ENCODE assay signal across 8 mouse cellular contexts in genomic region chr4:147940111-147940510, GRCm38 (mm10). TPM values are rescaled to one million over a fixed set of nuclear protein-coding genes. Genes with fewer than 3 reads are reported as not detected.
DNase-seq lines count a peak whose midpoint lies in the region; ATAC-seq and TF ChIP-seq lines count a peak whose summit lies in the region.

No protein-coding gene starts in this region.

- no peak for TF ChIP-seq POLR2A in testis, adult 2 months (IDR thresholded peaks at IDR 0.05; ENCODE audit: control insufficient read depth, low read depth, low read length)

- no peak overlapping the region for H3K4me2 ChIP-seq in limb, embryonic 11.5 days (ENCODE audit: low read depth, severe bottlenecking)
- peak overlapping the region; percentile 29 for H3K4me2 ChIP-seq in stomach, embryonic 14.5 days (replicated peaks; ENCODE audit: low read depth, low read length)

- ATAC-seq in limb, embryonic 11.5 days (ENCODE audit: insufficient number of reproducible peaks, low FRiP score, low TSS enrichment, low read depth) = no peak
- ATAC-seq in stomach, embryonic 14.5 days (ENCODE audit: insufficient number of reproducible peaks, insufficient read depth, low FRiP score, low read depth) = peak; percentile 1; the same call in 1 of the 2 replicates

- intact Hi-C loops in gastrocnemius, adult 2 months (cut with DNase I) = no loop called here

- H3K9me3 ChIP-seq in limb, embryonic 11.5 days (ENCODE audit: control insufficient read depth, low read length) = no peaks in the 10 kb centered on the region
- no peaks in the 10 kb centered on the region for H3K9me3 ChIP-seq in stomach, embryonic 14.5 days (ENCODE audit: control insufficient read depth, low read depth, low read length)

- H3K4me1 ChIP-seq in testis, adult 2 months (ENCODE audit: control insufficient read depth, insufficient read depth, low read length) = peaks cover 13% of the 10 kb centered on the region
- peaks cover 17% of the 10 kb centered on the region for H3K4me1 ChIP-seq in limb, embryonic 11.5 days (ENCODE audit: control insufficient read depth, insufficient read depth, low read length)
- H3K4me1 ChIP-seq in stomach, embryonic 14.5 days (ENCODE audit: control insufficient read depth, insufficient read depth, low read length) = peaks cover 26% of the 10 kb centered on the region

- no peak for TF ChIP-seq CTCF in gastrocnemius, adult 2 months (IDR thresholded peaks at IDR 0.05)
- no peak for TF ChIP-seq CTCF in testis, adult 2 months (IDR thresholded peaks at IDR 0.05; ENCODE audit: control insufficient read depth, insufficient read depth, insufficient replicate concordance, low read depth, low read length)

- WGBS in limb, embryonic 11.5 days = 68% methylated on average over 9 of the region's 9 CpGs
- 49% methylated on average over 9 of the region's 9 CpGs for WGBS in stomach, embryonic 14.5 days

- H3K36me3 ChIP-seq in testis, adult 2 months (ENCODE audit: control insufficient read depth, insufficient read depth, low read length) = peaks cover 2% of the 10 kb centered on the region
- peaks cover 16% of the 10 kb centered on the region for H3K36me3 ChIP-seq in limb, embryonic 11.5 days (ENCODE audit: control insufficient read depth, insufficient read depth, low read length)
- peaks cover 14% of the 10 kb centered on the region for H3K36me3 ChIP-seq in stomach, embryonic 14.5 days (ENCODE audit: control insufficient read depth, insufficient read depth, low read length)

- peak overlapping the region; percentile 92 for H3K4me3 ChIP-seq in gastrocnemius, adult 2 months
- no peak overlapping the region for H3K4me3 ChIP-seq in testis, adult 2 months (ENCODE audit: control insufficient read depth, low read depth, low read length)
- no peak overlapping the region for H3K4me3 ChIP-seq in limb, embryonic 11.5 days (ENCODE audit: low read depth, low read length)
- no peak overlapping the region for H3K4me3 ChIP-seq in stomach, embryonic 14.5 days (ENCODE audit: low read depth, low read length)

- H3K27me3 ChIP-seq in testis, adult 2 months (ENCODE audit: control insufficient read depth, insufficient read depth, low read length) = no peaks in the 10 kb centered on the region
- no peaks in the 10 kb centered on the region for H3K27me3 ChIP-seq in limb, embryonic 11.5 days (ENCODE audit: control insufficient read depth, insufficient read depth, low read length)
- no peaks in the 10 kb centered on the region for H3K27me3 ChIP-seq in stomach, embryonic 14.5 days (ENCODE audit: control insufficient read depth, insufficient read depth, low read length)

- no peak overlapping the region for H3K9ac ChIP-seq in limb, embryonic 11.5 days (ENCODE audit: low read length)
- H3K9ac ChIP-seq in stomach, embryonic 14.5 days (replicated peaks; ENCODE audit: low read depth, low read length) = no peak overlapping the region

- peak overlapping the region; percentile 98 for H3K27ac ChIP-seq in gastrocnemius, adult 2 months
- peak overlapping the region; percentile 65 for H3K27ac ChIP-seq in testis, adult 2 months (ENCODE audit: control insufficient read depth, insufficient read depth, low read depth, low read length)
- H3K27ac ChIP-seq in limb, embryonic 11.5 days (replicated peaks; ENCODE audit: low read depth, low read length) = peak overlapping the region; percentile 22; the same call in 1 of the 2 replicates
- peak overlapping the region; percentile 76 for H3K27ac ChIP-seq in stomach, embryonic 14.5 days (ENCODE audit: low read length)

- no peak for DNase-seq in gastrocnemius, adult 2 months
- no peak for DNase-seq in gastrocnemius, postnatal 4 days (ENCODE audit: low spot score in 2 of 2)
- DNase-seq in testis, postnatal 14 days (ENCODE audit: low spot score) = no peak
- no peak for DNase-seq in limb, embryonic 11.5 days (ENCODE audit: low spot score)
- no peak for DNase-seq in urinary bladder, adult 18-20 months (ENCODE audit: low spot score in 2 of 2)
- no peak for DNase-seq in right cerebral cortex, postnatal 36 days (ENCODE audit: low spot score in 2 of 2)

RNA-seq across cellular contexts. Expression of gene 2510039O18Rik, which starts 0.6 kb away (rescaled TPM):
- 10 to 100 TPM; 17.0 to 21.5 TPM for total RNA-seq in gastrocnemius, adult 2 months (2021)
- total RNA-seq in gastrocnemius, postnatal 4 days (2021) = 10 to 100 TPM; 37.7 to 37.8 TPM
- polyA plus RNA-seq in testis, adult 2 months (2012; rRNA removed) = 35.5 and 38.1 TPM in 2 replicates
- 17.4 and 19.7 TPM in 2 replicates for polyA plus RNA-seq in limb, embryonic 11.5 days (2014; fragmentation: Nextera tagmentation; extraction: Ambion mirVana)
- polyA plus RNA-seq in stomach, embryonic 14.5 days (2014; fragmentation: Nextera tagmentation; extraction: Ambion mirVana) = 17.6 and 20.0 TPM in 2 replicates

RNA-seq across cellular contexts. Expression of gene Plod1, which starts 3.5 kb away (rescaled TPM):
- total RNA-seq in gastrocnemius, adult 2 months (2021) = 10 to 100 TPM; 17.1 to 25.9 TPM
- total RNA-seq in gastrocnemius, postnatal 4 days (2021) = 10 to 100 TPM; 52.7 to 63.2 TPM
- 7.2 and 8.8 TPM in 2 replicates for polyA plus RNA-seq in testis, adult 2 months (2012; rRNA removed)
- polyA plus RNA-seq in limb, embryonic 11.5 days (2014; fragmentation: Nextera tagmentation; extraction: Ambion mirVana) = 39.0 and 40.9 TPM in 2 replicates
- 53.0 and 56.0 TPM in 2 replicates for polyA plus RNA-seq in stomach, embryonic 14.5 days (2014; fragmentation: Nextera tagmentation; extraction: Ambion mirVana)

RNA-seq across cellular contexts. Expression of gene Mfn2, which starts 35.6 kb away (rescaled TPM):
- total RNA-seq in gastrocnemius, adult 2 months (2021) = 100 to 1,000 TPM; 416 to 452 TPM
- 100 to 1,000 TPM; 200 to 231 TPM for total RNA-seq in gastrocnemius, postnatal 4 days (2021)
- polyA plus RNA-seq in testis, adult 2 months (2012; rRNA removed) = 142 and 153 TPM in 2 replicates
- polyA plus RNA-seq in limb, embryonic 11.5 days (2014; fragmentation: Nextera tagmentation; extraction: Ambion mirVana) = 20.7 and 23.7 TPM in 2 replicates
- 26.5 and 29.8 TPM in 2 replicates for polyA plus RNA-seq in stomach, embryonic 14.5 days (2014; fragmentation: Nextera tagmentation; extraction: Ambion mirVana)

RNA-seq across cellular contexts. Expression of gene Nppb, which starts 45.5 kb away (rescaled TPM):
- total RNA-seq in gastrocnemius, adult 2 months (2021) = not detected
- total RNA-seq in gastrocnemius, postnatal 4 days (2021) = not detected
- polyA plus RNA-seq in testis, adult 2 months (2012; rRNA removed) = not detected in 2 replicates
- not detected in 2 replicates for polyA plus RNA-seq in limb, embryonic 11.5 days (2014; fragmentation: Nextera tagmentation; extraction: Ambion mirVana)
- not detected in 2 replicates for polyA plus RNA-seq in stomach, embryonic 14.5 days (2014; fragmentation: Nextera tagmentation; extraction: Ambion mirVana)

Comparison
In these comparisons a context has a peak if more than half of its experiments do, and no peak if none do; other contexts are left out.
1. H3K27ac ChIP-seq: peak in every context shown above with its lines; median percentile 98 in gastrocnemius, adult 2 months; 76 in stomach, embryonic 14.5 days; 65 in testis, adult 2 months; 22 in limb, embryonic 11.5 days.